Mouse (Mus musculus) gastrocnemius, postnatal 4 days (tissue): Measurements from ENCODE around the gene Nav2. TPM values are rescaled to one million over a fixed set of nuclear protein-coding genes. Genes with fewer than 3 reads are reported as not detected.

Source experiments
- DNase-seq, 2 experiments: peaks; one replicate each; pipeline ENCODE4 v3.0.0; 2021 to 2022; ENCODE audit warnings: low spot score in 2 of 2, mixed read lengths in 2 of 2
- total RNA-seq, 2 experiments: library from RNA; stranded (reverse); gene quantifications; 2 replicates each; pipeline ENCODE4 v1.2.3; 2021

The Nav2 gene
- total RNA-seq, 2 experiments from 2014 or later: 79.5 to 86.2 TPM

- DNase-seq: no peak
Measured at GRCm38 (mm10) chr7:49380940-49381339, 472.4 kb downstream of the Nav2 start.

GRCm38 (mm10) chr7:49382884-49383283, 474.4 kb downstream of the Nav2 start:
- no peak for DNase-seq

GRCm38 (mm10) chr7:49388137-49388536, 479.6 kb downstream of the Nav2 start:
- DNase-seq: no peak

GRCm38 (mm10) chr7:49390312-49390711, 481.8 kb downstream of the Nav2 start:
- no peak for DNase-seq

GRCm38 (mm10) chr7:49390829-49391228, 482.3 kb downstream of the Nav2 start:
- no peak for DNase-seq

- no peak for DNase-seq
Measured at GRCm38 (mm10) chr7:49392180-49392579, 483.7 kb downstream of the Nav2 start.

GRCm38 (mm10) chr7:49392834-49393233, 484.3 kb downstream of the Nav2 start:
- DNase-seq: no peak

GRCm38 (mm10) chr7:49393857-49394256, 485.3 kb downstream of the Nav2 start:
- DNase-seq: no peak

- DNase-seq: no peak
Measured at GRCm38 (mm10) chr7:49396202-49396601, 487.7 kb downstream of the Nav2 start.

- DNase-seq: no peak
Measured at GRCm38 (mm10) chr7:49397441-49398003, 489.0 kb downstream of the Nav2 start.

- DNase-seq: no peak
Measured at GRCm38 (mm10) chr7:49398020-49398516, 489.6 kb downstream of the Nav2 start.

GRCm38 (mm10) chr7:49399314-49399713, 490.8 kb downstream of the Nav2 start:
- DNase-seq: peak in 1 of 2 experiments; percentile 56

GRCm38 (mm10) chr7:49400463-49400862, 491.9 kb downstream of the Nav2 start:
- DNase-seq: no peak

GRCm38 (mm10) chr7:49402526-49402925, 494.0 kb downstream of the Nav2 start:
- no peak for DNase-seq

- DNase-seq: no peak
Measured at GRCm38 (mm10) chr7:49407688-49408087, 499.2 kb downstream of the Nav2 start.

- no peak for DNase-seq
Measured at GRCm38 (mm10) chr7:49408625-49409024, 500.1 kb downstream of the Nav2 start.

- no peak for DNase-seq
Measured at GRCm38 (mm10) chr7:49409265-49409664, 500.7 kb downstream of the Nav2 start.

GRCm38 (mm10) chr7:49410188-49410587, 501.7 kb downstream of the Nav2 start:
- DNase-seq: no peak

GRCm38 (mm10) chr7:49410892-49411291, 502.4 kb downstream of the Nav2 start:
- no peak for DNase-seq

GRCm38 (mm10) chr7:49411803-49412202, 503.3 kb downstream of the Nav2 start:
- no peak for DNase-seq

GRCm38 (mm10) chr7:49415131-49415530, 506.6 kb downstream of the Nav2 start:
- no peak for DNase-seq

GRCm38 (mm10) chr7:49415716-49416115, 507.2 kb downstream of the Nav2 start:
- DNase-seq: no peak

GRCm38 (mm10) chr7:49418841-49419240, 510.3 kb downstream of the Nav2 start:
- DNase-seq: no peak
